Mouse (Mus musculus): ENCODE data around the gene Hoxa9. TPM values are rescaled to one million over a fixed set of nuclear protein-coding genes. Genes with fewer than 3 reads are reported as not detected.

Gene Hoxa9
- polyA plus RNA-seq, 1 experiment: 0.52 TPM

- Histone ChIP-seq H3K27me3 (ENCODE audit: control insufficient read depth, insufficient read depth, low read length) (peaks cover 22% of the 10 kb centered on the region), H3K36me3 (ENCODE audit: control insufficient read depth, insufficient read depth, low read length) (no peaks in the 10 kb centered on the region), H3K4me1 (ENCODE audit: control insufficient read depth, insufficient read depth, low read length) (peaks cover 28% of the 10 kb centered on the region), H3K27ac (ENCODE audit: control insufficient read depth, insufficient read depth, low read depth, low read length) (no peak overlapping the region), H3K4me3 (ENCODE audit: control insufficient read depth, low read depth, low read length) (no peak overlapping the region)
- no peak for TF ChIP-seq CTCF (IDR thresholded peaks at IDR 0.05; ENCODE audit: control insufficient read depth, insufficient read depth, insufficient replicate concordance, low read depth, low read length)
- no peak for TF ChIP-seq POLR2A (IDR thresholded peaks at IDR 0.05; ENCODE audit: control insufficient read depth, low read depth, low read length)
These were observed 57.2 kb downstream of the Hoxa9 start for GRCm38 (mm10) chr6:52173648-52174047.

Other genes with a start within 250 kb of the Hoxa9 start
- gene Skap2, start 218.5 kb downstream of the Hoxa9 start, polyA plus RNA-seq (2012; rRNA removed): 9.4 and 15.2 TPM in 2 replicates
- gene Hoxa1, start 72.8 kb downstream of the Hoxa9 start, polyA plus RNA-seq (2012; rRNA removed): 0.07 and 0.14 TPM in 2 replicates
- gene Hoxa2, start 66.3 kb downstream of the Hoxa9 start, polyA plus RNA-seq (2012; rRNA removed): 0.07 and 0.08 TPM in 2 replicates
- not detected in 2 replicates for gene 5730596B20Rik, start 53.6 kb downstream of the Hoxa9 start, polyA plus RNA-seq (2012; rRNA removed)
- 61.2 and 65.3 TPM in 2 replicates for gene Hoxa4, start 39.3 kb downstream of the Hoxa9 start, polyA plus RNA-seq (2012; rRNA removed)
- gene Hoxa5, start 26.5 kb downstream of the Hoxa9 start, polyA plus RNA-seq (2012; rRNA removed): 0.06 and 0.08 TPM in 2 replicates
- 0.21 TPM in 1 of 2 replicates, not detected in the other for gene Hoxa6, start 22.4 kb downstream of the Hoxa9 start, polyA plus RNA-seq (2012; rRNA removed)
- gene Hoxa3, start 17.8 kb downstream of the Hoxa9 start, polyA plus RNA-seq (2012; rRNA removed): 5.4 and 5.8 TPM in 2 replicates
- gene Gm28308, start 17.8 kb downstream of the Hoxa9 start, polyA plus RNA-seq (2012; rRNA removed): not detected in 2 replicates
- 0.48 and 0.72 TPM in 2 replicates for gene Hoxa7, start 9.2 kb downstream of the Hoxa9 start, polyA plus RNA-seq (2012; rRNA removed)
- 0.19 and 1.6 TPM in 2 replicates for gene Hoxa10, start 9.8 kb upstream of the Hoxa9 start, polyA plus RNA-seq (2012; rRNA removed)
- gene Hoxa11, start 14.7 kb upstream of the Hoxa9 start, polyA plus RNA-seq (2012; rRNA removed): 0.47 TPM in 1 of 2 replicates, not detected in the other
- gene Hoxa13, start 29.8 kb upstream of the Hoxa9 start, polyA plus RNA-seq (2012; rRNA removed): not detected in 2 replicates
- 0.02 and 0.08 TPM in 2 replicates for gene Evx1, start 82.4 kb upstream of the Hoxa9 start, polyA plus RNA-seq (2012; rRNA removed)

All from testis, adult 2 months (tissue).